Mouse (Mus musculus) brain, embryonic 18.5 days (tissue): ENCODE measurements around the gene Vmn2r19.
"Not testable (repeated sequence)": the region's sequence is repeated elsewhere in the genome, so short reads cannot be mapped to it uniquely, and the experiment has no call there.

Source experiments
- DNase-seq: peaks from one replicate; pipeline ENCODE4 v3.0.0-alpha.2; 2012; ENCODE audit warnings: low read depth, low spot score

Vmn2r19 gene

GRCm38 (mm10) chr6:123308033-123308432 lies at the start of gene Vmn2r19:
TSS of gene Vmn2r19 (plus strand) at chr6:123308333.
- no peak for DNase-seq

- no peak for DNase-seq
Observed at GRCm38 (mm10) chr6:123258946-123259345, 49.2 kb upstream of the Vmn2r19 start.

GRCm38 (mm10) chr6:123259889-123260603 lies 48.1 kb upstream of the Vmn2r19 start:
- no peak for DNase-seq

GRCm38 (mm10) chr6:123260868-123261267 lies 47.3 kb upstream of the Vmn2r19 start:
- DNase-seq: no peak

- DNase-seq: no peak
Observed at GRCm38 (mm10) chr6:123261555-123262161, 46.5 kb upstream of the Vmn2r19 start, which contains the start of gene Clec4d. TSS of gene Clec4d (plus strand) at chr6:123262111.

- no peak for DNase-seq
Observed at GRCm38 (mm10) chr6:123264194-123264593, 43.9 kb upstream of the Vmn2r19 start.

GRCm38 (mm10) chr6:123265809-123266208 lies 42.3 kb upstream of the Vmn2r19 start:
- DNase-seq: no peak

- no peak for DNase-seq
Observed at GRCm38 (mm10) chr6:123266945-123267344, 41.2 kb upstream of the Vmn2r19 start.

GRCm38 (mm10) chr6:123279443-123279842 lies 28.7 kb upstream of the Vmn2r19 start:
- DNase-seq: no peak

- DNase-seq: no peak
Observed at GRCm38 (mm10) chr6:123286311-123286710, 21.8 kb upstream of the Vmn2r19 start.

- DNase-seq: no peak
Observed at GRCm38 (mm10) chr6:123288931-123289330, 19.2 kb upstream of the Vmn2r19 start.

- DNase-seq: no peak
Observed at GRCm38 (mm10) chr6:123289753-123290152, 18.4 kb upstream of the Vmn2r19 start, which contains the start of gene Clec4e. TSS of gene Clec4e (minus strand) at chr6:123289870.

- no peak for DNase-seq
Observed at GRCm38 (mm10) chr6:123292751-123293400, 15.3 kb upstream of the Vmn2r19 start.

GRCm38 (mm10) chr6:123293509-123293908 lies 14.6 kb upstream of the Vmn2r19 start:
- not testable (repeated sequence) for DNase-seq

GRCm38 (mm10) chr6:123296687-123297086 lies 11.4 kb upstream of the Vmn2r19 start:
- DNase-seq: no peak

- DNase-seq: not testable (repeated sequence)
Observed at GRCm38 (mm10) chr6:123306315-123306714, 1.8 kb upstream of the Vmn2r19 start.

GRCm38 (mm10) chr6:123332503-123332902 lies 24.4 kb downstream of the Vmn2r19 start:
- DNase-seq: no peak

- DNase-seq: no peak
Observed at GRCm38 (mm10) chr6:123340093-123340492, 32.0 kb downstream of the Vmn2r19 start.

GRCm38 (mm10) chr6:123346141-123346540 lies 38.0 kb downstream of the Vmn2r19 start:
- no peak for DNase-seq
